Mouse (Mus musculus) c-Kit-negative CD71-positive TER-119-positive erythroid progenitor cells, embryonic 14.5 days (primary cell): ENCODE measurements around the gene 2310022A10Rik.
A peak's percentile ranks its signal among the peaks of the same experiment; 100 is the strongest.

Experiments used
- DNase-seq: peaks from one replicate; pipeline ENCODE4 v3.0.0-alpha.2; 2013; ENCODE audit warnings: low read depth, low spot score

The 2310022A10Rik gene

DNA sequence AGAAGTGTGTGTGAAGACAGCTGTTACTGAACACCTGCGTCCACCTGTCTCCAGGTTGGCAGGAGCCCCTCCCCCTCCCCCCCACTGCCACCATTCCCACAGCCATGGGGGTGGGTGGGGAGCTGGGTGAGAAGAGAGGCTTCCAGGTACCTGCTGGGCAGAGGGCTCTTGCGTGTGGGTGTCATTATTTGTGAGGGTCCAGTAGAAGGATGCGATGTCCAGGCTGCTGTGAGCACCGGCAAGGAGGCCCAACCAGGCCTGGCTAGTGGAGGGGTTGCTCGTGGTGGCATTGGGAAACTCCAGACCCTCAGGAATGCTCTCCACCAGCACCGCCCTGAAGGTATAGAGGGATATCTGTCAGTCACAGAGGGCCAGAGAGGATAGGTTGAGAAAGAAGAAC is 12.1 kb upstream of the 2310022A10Rik start:
- DNase-seq = no peak

- DNase-seq = no peak
These were observed 11.6 kb upstream of the 2310022A10Rik start for GRCm38 (mm10) chr7:27541431-27541830.

GRCm38 (mm10) chr7:27541922-27542321 is 11.1 kb upstream of the 2310022A10Rik start:
- no peak for DNase-seq

GRCm38 (mm10) chr7:27542392-27543033 is 10.5 kb upstream of the 2310022A10Rik start:
- peak; percentile 66 for DNase-seq

DNA sequence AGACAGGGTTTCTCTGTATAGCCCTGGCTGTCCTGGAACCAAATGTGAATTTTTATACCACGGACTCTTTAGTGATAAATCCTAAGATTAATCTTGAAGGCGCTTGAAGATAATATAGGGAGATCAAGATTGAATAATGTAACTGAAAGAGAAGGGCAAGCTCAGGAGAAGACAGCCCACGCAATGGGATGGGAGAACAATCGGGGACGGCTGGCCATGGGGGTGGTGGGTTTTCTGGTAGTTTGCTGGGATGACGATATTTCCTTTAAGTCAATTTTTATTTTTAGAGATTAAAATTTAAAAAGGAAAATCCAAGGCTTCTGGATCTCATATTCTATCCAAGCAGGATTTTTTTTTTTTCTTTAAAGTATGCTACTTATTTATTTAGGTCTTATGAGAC is 10.0 kb upstream of the 2310022A10Rik start:
- DNase-seq = no peak

DNA sequence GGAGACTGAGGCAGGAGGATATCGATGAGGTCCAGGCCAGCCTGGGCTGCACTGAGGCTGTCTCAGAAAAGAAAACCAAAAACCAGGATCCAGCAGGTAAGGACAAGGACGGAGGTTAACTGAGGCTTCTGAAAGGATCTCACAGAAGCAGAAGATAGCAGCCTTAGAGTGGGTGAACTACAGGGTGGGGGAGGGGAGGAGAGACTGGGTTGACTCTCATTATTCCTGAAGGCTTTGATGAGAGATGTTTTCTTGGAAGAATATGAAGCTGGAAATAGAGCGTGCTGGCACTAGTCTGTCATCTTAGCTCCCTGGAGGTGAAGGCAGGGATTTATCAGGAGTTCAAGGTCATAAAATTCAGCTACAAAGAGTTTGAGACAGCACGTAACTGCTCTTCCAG is 9.2 kb upstream of the 2310022A10Rik start:
- DNase-seq = no peak

DNA sequence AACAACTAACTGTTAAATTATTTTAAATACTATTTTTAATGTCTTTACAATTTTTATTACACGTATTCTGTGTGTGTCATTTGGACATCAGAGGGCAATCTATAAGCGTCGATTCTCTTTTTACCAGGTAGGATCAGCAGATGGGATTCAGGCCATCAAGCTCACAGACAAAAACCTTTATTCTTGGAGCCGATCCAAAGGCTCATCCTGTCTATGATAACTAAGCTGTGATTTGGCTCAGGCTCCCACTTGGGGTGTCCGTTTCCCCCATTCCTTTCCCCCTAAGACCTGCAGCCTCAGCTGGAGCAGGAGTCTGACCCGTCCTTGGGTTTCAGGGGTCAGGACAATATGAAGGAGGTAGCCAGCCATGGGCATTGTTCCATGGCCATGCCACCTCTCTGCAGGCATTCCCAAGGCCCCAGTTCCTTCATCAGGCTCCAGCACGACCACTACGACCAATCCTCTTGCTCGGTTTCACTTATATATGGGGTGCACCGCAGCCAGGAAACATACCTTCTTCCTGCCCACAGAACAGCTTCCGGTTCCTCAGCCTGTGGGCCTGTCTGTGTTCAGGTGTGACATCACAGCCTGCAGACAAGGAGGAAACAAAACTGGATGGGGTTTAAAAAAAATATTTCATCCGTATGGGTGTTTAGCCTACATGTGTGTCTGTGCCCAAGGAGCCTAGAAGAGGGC is 8.2 kb upstream of the 2310022A10Rik start:
- DNase-seq = no peak

DNA sequence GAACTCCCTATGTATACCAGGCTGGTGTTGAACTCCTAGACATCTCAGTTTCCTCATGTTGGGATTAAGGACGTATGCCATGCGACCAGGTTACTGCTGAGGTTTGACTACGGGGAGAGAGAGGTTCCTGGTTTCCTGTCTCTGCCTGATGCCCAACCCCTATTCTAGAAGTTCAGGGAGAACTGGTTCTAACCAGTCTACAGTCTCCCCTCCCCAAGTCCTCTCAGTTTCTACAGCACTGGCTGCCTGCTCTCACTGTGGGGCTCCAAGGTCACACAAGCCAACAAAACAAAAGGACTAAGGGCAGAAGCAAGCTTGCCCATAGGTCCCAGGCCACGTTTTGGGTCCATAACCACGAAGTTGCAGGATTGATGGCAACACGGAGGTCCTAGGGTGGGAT is 3.4 kb upstream of the 2310022A10Rik start:
- no peak for DNase-seq

DNA sequence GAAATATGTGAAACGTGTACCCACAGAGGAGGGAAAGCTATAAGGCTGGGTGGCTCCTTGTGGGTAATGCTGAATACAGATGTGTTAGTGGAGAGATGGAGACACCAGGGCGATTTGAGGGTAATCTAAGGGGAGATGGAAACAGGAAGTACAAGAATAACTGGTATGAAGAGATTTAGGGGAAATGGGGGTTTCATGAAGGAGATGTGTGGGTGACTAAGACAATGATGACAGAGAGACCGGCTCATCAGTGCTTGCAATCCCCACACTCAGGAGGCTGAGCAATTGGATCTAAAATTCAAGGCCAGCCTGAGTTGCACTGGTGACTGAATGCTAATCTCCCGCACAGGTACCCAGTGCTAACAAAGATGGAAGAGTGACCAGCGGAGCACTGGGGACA is 963 bp upstream of the 2310022A10Rik start:
- no peak for DNase-seq

DNA sequence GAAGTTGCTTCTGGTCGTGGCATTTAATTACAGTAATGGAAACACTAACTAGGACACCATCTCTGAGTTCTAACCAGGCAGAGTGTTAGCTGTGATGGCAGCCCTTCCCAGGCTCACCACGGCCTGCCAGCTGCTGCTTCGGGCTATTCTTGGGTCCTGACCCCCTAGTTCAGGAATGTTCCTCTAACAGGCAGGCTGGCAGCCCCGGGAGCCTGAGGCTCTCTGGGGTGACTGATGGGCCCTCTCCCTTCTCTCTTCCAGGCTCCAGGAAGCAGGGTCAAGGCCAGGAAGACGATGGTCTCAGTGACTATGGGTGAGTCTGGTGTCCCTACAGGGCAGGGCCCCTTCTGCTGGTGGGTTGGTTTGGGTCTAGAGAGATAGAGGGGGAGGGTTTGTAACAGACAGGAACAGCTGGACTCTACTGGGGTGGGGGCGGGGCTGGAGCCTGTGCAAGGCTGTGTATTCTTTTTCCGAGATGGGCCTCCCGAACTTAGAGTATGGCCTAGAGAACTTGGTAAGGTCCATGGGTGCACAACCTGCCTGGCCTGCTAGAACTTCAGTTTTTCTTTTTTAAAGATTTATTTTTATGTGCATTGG is 7.4 kb downstream of the 2310022A10Rik start:
- no peak for DNase-seq

DNA sequence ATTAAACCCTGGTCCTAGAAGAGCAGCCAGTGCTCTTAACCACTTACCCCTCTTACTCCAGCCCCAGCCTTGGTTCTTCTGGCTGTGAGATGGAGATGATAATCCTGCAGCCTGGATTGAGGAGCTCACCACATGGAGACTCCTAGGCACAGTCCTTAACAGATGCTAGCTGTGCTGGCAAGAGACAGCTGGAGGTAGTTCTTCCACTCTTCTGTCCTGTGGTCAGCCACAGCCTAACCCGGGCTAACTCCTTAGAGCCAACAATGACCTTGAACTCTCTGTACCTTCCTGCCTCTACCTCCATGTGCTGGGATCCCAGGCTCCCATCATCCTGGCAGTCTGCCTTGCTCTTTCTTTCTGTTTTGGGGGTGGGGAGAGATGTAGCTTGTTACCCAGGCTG is 7.9 kb downstream of the 2310022A10Rik start:
- DNase-seq = no peak

DNA sequence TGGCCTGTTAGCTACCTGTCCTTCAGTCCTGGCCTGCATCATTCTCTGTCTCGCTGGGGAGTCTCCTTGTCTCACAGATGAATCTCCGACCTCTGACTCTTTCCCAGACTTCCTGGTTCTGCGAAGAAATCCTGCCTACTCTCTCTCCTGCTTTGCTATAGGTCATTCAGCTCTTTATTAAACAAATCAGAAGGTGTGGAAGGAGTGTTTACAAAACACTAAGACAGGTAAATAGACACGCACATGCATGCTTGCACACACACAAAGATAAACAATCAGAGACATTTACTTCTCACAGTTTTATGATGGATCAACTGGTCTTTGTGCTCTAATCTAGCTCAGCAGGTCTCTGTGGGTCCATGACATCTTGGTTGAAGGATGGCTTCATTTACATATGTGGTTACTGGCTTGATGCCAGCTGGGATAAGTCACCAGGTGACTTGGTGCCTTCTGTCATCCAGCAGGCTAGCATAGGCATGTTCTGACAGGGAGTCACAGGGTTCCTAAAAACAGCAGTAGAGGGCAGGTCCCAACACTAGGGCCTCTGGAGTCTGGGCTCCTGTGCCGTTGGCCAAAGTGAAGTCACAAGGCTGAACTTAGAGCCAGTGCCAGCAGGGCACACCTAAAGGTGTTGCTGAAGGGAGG is 16.7 kb downstream of the 2310022A10Rik start:
- DNase-seq = no peak

DNA sequence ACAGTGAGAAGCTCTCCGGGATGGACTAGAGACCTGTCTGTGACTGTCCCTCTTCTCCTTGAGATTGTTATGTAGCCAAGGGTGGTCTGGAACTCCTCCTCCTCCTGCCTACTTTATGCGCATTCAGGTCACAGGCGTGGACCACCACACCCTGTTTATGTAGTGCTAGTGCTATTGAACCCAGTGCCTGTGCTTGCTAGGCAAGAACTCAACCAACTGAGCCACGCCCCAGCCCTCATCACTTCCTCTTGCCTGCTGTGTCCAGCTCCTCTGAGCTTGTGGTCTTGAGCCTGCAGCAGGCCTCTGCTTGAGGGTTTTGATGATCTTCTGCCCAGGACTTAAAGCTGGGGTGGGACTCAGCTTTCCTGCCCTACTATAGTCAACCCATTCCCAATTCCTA is 19.1 kb downstream of the 2310022A10Rik start:
- no peak for DNase-seq

DNA sequence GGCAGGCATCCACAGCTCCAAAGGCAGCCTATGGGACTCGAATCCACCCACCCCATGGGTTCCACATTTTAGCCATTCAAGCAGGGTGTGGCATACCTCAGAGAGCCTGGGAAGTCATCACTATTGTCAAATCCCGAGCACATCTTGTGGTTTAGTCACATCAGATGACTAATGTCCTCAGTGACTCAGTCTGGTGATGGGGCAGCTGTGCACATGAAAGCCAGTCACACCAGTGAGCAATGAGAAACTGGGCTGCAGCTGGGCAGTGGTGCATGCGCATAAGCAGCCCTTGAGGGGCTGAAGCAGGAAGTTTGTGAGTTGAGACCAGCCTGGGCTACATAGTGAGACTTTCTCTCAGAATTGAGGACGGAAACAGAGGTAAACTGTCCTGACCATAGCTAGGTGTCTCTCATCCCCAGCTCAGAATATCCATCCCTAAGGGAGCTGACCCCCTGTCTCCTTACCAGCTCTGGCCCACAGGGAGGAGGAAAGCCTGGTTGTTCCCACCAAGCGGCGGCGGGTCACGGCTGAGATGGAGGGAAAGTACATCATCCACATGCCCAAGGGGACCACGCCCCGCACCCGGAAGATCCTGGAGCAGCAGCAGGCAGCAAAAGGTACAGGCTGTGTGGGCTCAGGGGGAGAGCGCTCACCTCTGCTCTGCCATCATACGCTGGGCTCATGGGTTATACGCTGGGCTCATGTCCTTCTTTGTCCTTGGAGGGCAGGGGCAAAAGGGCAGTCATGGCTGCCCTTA is 21.3 kb downstream of the 2310022A10Rik start:
- no peak for DNase-seq

DNA sequence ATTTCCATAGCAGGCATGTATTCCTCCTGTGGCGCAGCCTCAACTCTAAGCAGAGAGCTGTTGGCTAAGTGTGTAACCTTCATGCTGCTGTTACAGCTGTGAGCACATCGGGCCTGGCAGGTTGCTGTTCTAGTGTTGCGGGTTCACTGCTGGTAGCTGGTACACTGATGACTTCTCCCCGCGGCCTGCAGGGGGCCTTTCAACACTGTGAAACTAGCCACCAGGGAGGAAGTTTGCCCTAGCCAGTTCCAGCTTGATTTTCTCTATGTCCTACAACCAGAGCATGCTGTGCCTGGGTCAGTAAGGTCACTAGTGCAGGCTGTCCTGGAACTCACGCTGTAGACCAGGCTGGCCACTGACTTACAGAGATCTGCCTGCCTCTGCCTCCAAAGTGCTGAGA is 23.9 kb downstream of the 2310022A10Rik start:
- DNase-seq = no peak

- no peak for DNase-seq
These were observed 24.6 kb downstream of the 2310022A10Rik start for GRCm38 (mm10) chr7:27577589-27577988.

DNA sequence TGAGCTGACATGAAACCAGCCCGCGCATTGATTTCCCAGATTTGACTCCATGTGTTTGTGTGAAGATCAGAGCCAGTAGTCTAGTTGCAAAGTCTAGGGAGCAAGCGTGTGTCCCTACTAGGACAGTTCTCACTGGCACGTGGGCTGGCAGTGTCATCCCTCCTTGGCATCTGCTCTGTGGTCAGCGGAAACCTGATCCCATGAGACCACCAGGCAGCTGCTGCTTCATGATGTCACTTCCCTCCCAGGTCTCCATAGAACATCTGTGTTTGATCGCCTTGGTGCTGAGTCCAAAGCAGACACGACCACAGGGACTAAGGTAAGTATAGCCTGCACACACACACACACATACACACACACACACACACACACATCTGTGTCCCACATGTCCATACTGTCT is 25.4 kb downstream of the 2310022A10Rik start:
- DNase-seq = no peak

- no peak for DNase-seq
These were observed 27.5 kb downstream of the 2310022A10Rik start for GRCm38 (mm10) chr7:27580380-27581174.

GRCm38 (mm10) chr7:27586861-27587260 is 33.8 kb downstream of the 2310022A10Rik start:
- no peak for DNase-seq

DNA sequence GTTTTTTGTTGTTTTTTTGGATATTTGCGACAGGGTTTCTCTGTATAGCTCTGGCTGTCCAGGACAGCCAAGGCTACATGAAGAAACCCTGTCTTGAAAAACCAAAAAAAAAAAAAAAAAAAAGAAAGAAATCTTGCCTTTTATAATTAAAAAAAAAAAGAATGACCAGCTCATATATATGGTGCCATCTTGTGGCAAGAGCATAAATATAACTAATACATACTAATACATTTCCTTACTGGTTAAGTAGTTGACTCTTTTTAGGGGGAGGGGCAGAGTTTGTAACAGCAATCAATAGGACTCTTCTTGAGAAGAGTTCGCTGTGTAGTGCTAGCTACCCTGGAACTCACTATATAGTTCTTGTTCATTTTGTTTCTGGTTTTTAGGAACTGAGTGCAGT is 34.7 kb downstream of the 2310022A10Rik start:
- DNase-seq = no peak

GRCm38 (mm10) chr7:27590088-27590487 is 37.1 kb downstream of the 2310022A10Rik start:
- DNase-seq = no peak
